Mouse (Mus musculus): ENCODE measurements around the gene Atg4d.

- TF ChIP-seq CTCF (IDR thresholded peaks at IDR 0.05; ENCODE audit: low read depth) (no peak), EP300 (IDR thresholded peaks at IDR 0.05; ENCODE audit: low read depth) (no peak)
These were observed 20.0 kb upstream of the Atg4d start for GRCm38 (mm10) chr9:21245113-21245487.

All from liver, postnatal 0 days (tissue).